Mouse (Mus musculus) CH12.LX (cell line): ENCODE data around the gene Nwd2. TPM values are rescaled to one million over a fixed set of nuclear protein-coding genes. Genes with fewer than 3 reads are reported as not detected.

Experiments
- DNase-seq: peaks from one replicate; pipeline ENCODE4 v3.0.0-alpha.2; 2013; ENCODE audit errors: extremely low read depth
- H3K27ac ChIP-seq: 2 replicates; pipeline ENCODE4 v1.5.1; 2012; ENCODE audit warnings: low read depth, mild to moderate bottlenecking, control low read depth, moderate library complexity; ENCODE audit not compliant: insufficient read depth
- H3K27me3 ChIP-seq: replicated peaks from 2 replicates; pipeline ENCODE3; 2012; ENCODE audit warnings: inconsistent platforms
- H3K36me3 ChIP-seq, 2 experiments: replicated peaks in 1 of 2; 2 replicates each; pipeline versions ENCODE3 to v1.6.1; 2012; ENCODE audit warnings: inconsistent platforms in 1 of 2, low read length in 1 of 2, mild to moderate bottlenecking in 1 of 2, mixed read lengths in 1 of 2, moderate library complexity in 1 of 2; ENCODE audit not compliant: control insufficient read depth in 1 of 2, insufficient read depth in 1 of 2
- H3K4me1 ChIP-seq, 2 experiments: 2 replicates each; pipeline ENCODE4 v1.6.1; 2012; ENCODE audit warnings: inconsistent platforms in 1 of 2, moderate library complexity in 1 of 2; ENCODE audit not compliant: insufficient read depth in 2 of 2, control insufficient read depth in 1 of 2
- H3K4me2 ChIP-seq: 2 replicates; pipeline ENCODE4 v1.6.1; 2012; ENCODE audit warnings: low read depth, mild to moderate bottlenecking, control low read depth; ENCODE audit not compliant: poor library complexity, insufficient read depth, severe bottlenecking
- H3K4me3 ChIP-seq, 3 experiments: fragments of 150-350 bp in 1 of 3; sonication (generic) in 1 of 3; replicated peaks in 1 of 3; 2 replicates each; pipeline versions ENCODE3 to v1.5.1; 2011 to 2012; ENCODE audit warnings: low read depth in 2 of 3, low read length in 2 of 3, mild to moderate bottlenecking in 2 of 3, moderate library complexity in 2 of 3, control low read depth in 1 of 3, improper control_type of control experiment in 1 of 3, inconsistent platforms in 1 of 3, mixed read lengths in 1 of 3; ENCODE audit not compliant: poor library complexity in 1 of 3
- H3K79me2 ChIP-seq: replicated peaks from 2 replicates; pipeline ENCODE4 v1.6.1; 2012; ENCODE audit warnings: mild to moderate bottlenecking, moderate library complexity; ENCODE audit not compliant: control insufficient read depth, poor library complexity, insufficient read depth, severe bottlenecking; ENCODE audit errors: extremely low read depth
- H3K9ac ChIP-seq: 2 replicates; pipeline ENCODE4 v1.6.1; 2012; ENCODE audit warnings: low read depth, mild to moderate bottlenecking, control low read depth, moderate library complexity; ENCODE audit not compliant: insufficient read depth
- H3K9me3 ChIP-seq: replicated peaks from 2 replicates; pipeline ENCODE3; 2012; ENCODE audit warnings: low read length, inconsistent platforms, mixed read lengths
- CHD2 ChIP-seq: IDR thresholded peaks from 2 replicates; pipeline ENCODE4 v1.6.1; 2011; ENCODE audit warnings: low read length, improper control_type of control experiment
- CTCF ChIP-seq, 2 experiments: IDR thresholded peaks in 1 of 2; conservative IDR thresholded peaks in 1 of 2; 2 replicates each; pipeline ENCODE4 v1.5.1; 2011 to 2012; ENCODE audit warnings: low read depth in 2 of 2, low read length in 2 of 2, improper control_type of control experiment in 1 of 2, inconsistent platforms in 1 of 2, mild to moderate bottlenecking in 1 of 2, moderate library complexity in 1 of 2
- E2F4 ChIP-seq: IDR thresholded peaks from 2 replicates; pipeline ENCODE4 v1.6.1; 2011; ENCODE audit warnings: low read depth, low read length, improper control_type of control experiment; ENCODE audit not compliant: insufficient replicate concordance
- HCFC1 ChIP-seq: IDR thresholded peaks from 2 replicates; pipeline ENCODE4 v1.6.1; 2012; ENCODE audit warnings: low read depth, mild to moderate bottlenecking, inconsistent platforms, low read length, improper control_type of control experiment
- IRF4 ChIP-seq: IDR thresholded peaks from 2 replicates; pipeline ENCODE4 v1.6.1; 2014; ENCODE audit warnings: low read depth, mild to moderate bottlenecking, inconsistent platforms, low read length, improper control_type of control experiment
- JUN ChIP-seq: IDR thresholded peaks from 2 replicates; pipeline ENCODE4 v1.6.1; 2011; ENCODE audit warnings: low read depth, mild to moderate bottlenecking, low read length, improper control_type of control experiment, moderate library complexity; ENCODE audit not compliant: insufficient read depth
- KAT2A ChIP-seq: IDR thresholded peaks from 2 replicates; pipeline ENCODE4 v1.6.1; 2012; ENCODE audit warnings: low read length, improper control_type of control experiment, inconsistent platforms; ENCODE audit not compliant: insufficient replicate concordance
- MAFK ChIP-seq: IDR thresholded peaks from 2 replicates; pipeline ENCODE4 v1.6.1; 2011; ENCODE audit warnings: low read length, improper control_type of control experiment; ENCODE audit not compliant: insufficient replicate concordance
- MAX ChIP-seq: IDR thresholded peaks from 2 replicates; pipeline ENCODE4 v1.6.1; 2011; ENCODE audit warnings: low read length, improper control_type of control experiment
- MAZ ChIP-seq: IDR thresholded peaks from 2 replicates; pipeline ENCODE4 v1.6.1; 2012; ENCODE audit warnings: low read depth, mild to moderate bottlenecking, inconsistent platforms, low read length, improper control_type of control experiment, moderate library complexity
- MEF2A ChIP-seq: IDR thresholded peaks from 2 replicates; pipeline ENCODE4 v1.6.1; 2014; ENCODE audit warnings: low read depth, mild to moderate bottlenecking, inconsistent platforms, low read length, improper control_type of control experiment, borderline replicate concordance
- MYC ChIP-seq: IDR thresholded peaks from 2 replicates; pipeline ENCODE4 v1.6.1; 2011; ENCODE audit warnings: low read depth, mild to moderate bottlenecking, improper control_type of control experiment, low read length
- NRF1 ChIP-seq: IDR thresholded peaks from 2 replicates; pipeline ENCODE4 v1.6.1; 2014; ENCODE audit warnings: low read depth, mild to moderate bottlenecking, inconsistent platforms, low read length, improper control_type of control experiment, moderate library complexity
- PAX5 ChIP-seq: IDR thresholded peaks from 2 replicates; pipeline ENCODE4 v1.6.1; 2012; ENCODE audit warnings: low read length, inconsistent platforms, mixed read lengths
- POLR2A ChIP-seq: IDR thresholded peaks from 2 replicates; pipeline ENCODE4 v1.6.1; 2011; ENCODE audit warnings: low read depth, mild to moderate bottlenecking, improper control_type of control experiment, low read length
- SMC3 ChIP-seq: IDR thresholded peaks from 2 replicates; pipeline ENCODE4 v1.6.1; 2011; ENCODE audit warnings: low read depth, low read length, improper control_type of control experiment
- TBP ChIP-seq: conservative IDR thresholded peaks from 2 replicates; pipeline ENCODE4 v1.6.1; 2011; ENCODE audit warnings: low read depth, low read length, improper control_type of control experiment
- TCF12 ChIP-seq: IDR thresholded peaks from 2 replicates; pipeline ENCODE4 v1.6.1; 2014; ENCODE audit warnings: low read depth, mild to moderate bottlenecking, inconsistent platforms, low read length, improper control_type of control experiment
- USF1 ChIP-seq: IDR thresholded peaks from 2 replicates; pipeline ENCODE4 v1.6.1; 2014; ENCODE audit warnings: low read depth, mild to moderate bottlenecking, inconsistent platforms, low read length, improper control_type of control experiment
- ZMIZ1 ChIP-seq: IDR thresholded peaks from 2 replicates; pipeline ENCODE4 v1.6.1; 2012; ENCODE audit warnings: low read depth, mild to moderate bottlenecking, inconsistent platforms, low read length, improper control_type of control experiment
- dilution Hi-C: fragments of 300-500 bp; cut with MboI; formaldehyde crosslinking; loops from 2 replicates; pipeline ENCODE4 v1.14.3; 2020; ENCODE audit warnings: low sequenced_read_pairs; ENCODE audit not compliant: extremely low pct_unique_long_range_greater_than_20kb, extremely low pct_ligation_motif_present
- in situ Hi-C: fragments of 300-500 bp; cut with MboI; formaldehyde crosslinking; loops from 3 replicates; pipeline ENCODE4 v1.14.3; 2019; ENCODE audit warnings: low sequenced_read_pairs, low pct_ligation_motif_present, low pct_unique_long_range_greater_than_20kb, mixed read lengths
- polyA plus RNA-seq: library from polyadenylated mRNA; unstranded; fragments of >175 nt; gene quantifications from 2 replicates; pipeline ENCODE4 v1.2.1, GENCODE M21; 2012; ENCODE audit warnings: low read depth; ENCODE audit not compliant: insufficient read length
- total RNA-seq, 2 experiments: library from RNA; depleted of rRNA; stranded (reverse); fragments of 300-350 nt in 1 of 2; fragments of >200 nt in 1 of 2; gene quantifications; 2 replicates each; pipeline ENCODE4 v1.2.3; 2012 to 2014

Gene Nwd2
- total and polyA plus RNA-seq, 3 experiments, result not detected

DNA sequence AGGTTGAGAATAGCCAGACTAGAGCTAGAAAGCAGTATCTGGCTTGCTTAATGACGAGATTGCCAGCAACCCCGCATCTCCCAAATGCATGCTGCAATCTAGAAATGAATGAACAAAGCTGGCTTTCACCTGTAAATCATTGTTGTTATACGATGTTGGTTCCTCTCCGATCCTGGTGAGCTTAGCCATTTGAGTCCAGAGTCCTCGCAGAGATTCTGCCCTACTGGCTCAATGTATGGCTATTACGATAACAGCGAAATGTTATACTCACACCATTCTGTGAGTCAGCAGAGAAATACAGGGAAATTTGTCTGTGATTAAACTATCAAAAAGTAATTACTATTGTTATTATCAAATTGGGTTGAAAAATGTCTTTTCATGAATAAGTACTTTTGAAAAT, 167.7 kb downstream of the Nwd2 start:
- H3K79me2 ChIP-seq, result no peaks in the 10 kb centered on the region
- no peaks in the 10 kb centered on the region for H3K9me3 ChIP-seq
- H3K9ac ChIP-seq, result no peak overlapping the region
- H3K36me3 ChIP-seq, result no peaks in the 10 kb centered on the region
- H3K4me3 ChIP-seq, result no peak overlapping the region
- DNase-seq, result no peak
- no peaks in the 10 kb centered on the region for H3K27me3 ChIP-seq
- H3K4me2 ChIP-seq, result no peak overlapping the region
- TF ChIP-seq POLR2A (no peak), HCFC1 (no peak), MAZ (no peak), CHD2 (no peak), E2F4 (no peak), JUN (no peak), PAX5 (no peak), IRF4 (no peak), CTCF (conservative IDR thresholded peaks at IDR 0.05 in 1 of 2, IDR thresholded peaks at IDR 0.05 in 1 of 2; ENCODE audit: low read depth in 2 of 2, low read length in 2 of 2) (no peak), MAFK (no peak), TBP (no peak), ZMIZ1 (no peak)
- H3K4me1 ChIP-seq, result no peaks in the 10 kb centered on the region
- H3K27ac ChIP-seq, result no peak overlapping the region
- dilution Hi-C loops (no loop called here), in situ Hi-C loops (no loop called here)

DNA sequence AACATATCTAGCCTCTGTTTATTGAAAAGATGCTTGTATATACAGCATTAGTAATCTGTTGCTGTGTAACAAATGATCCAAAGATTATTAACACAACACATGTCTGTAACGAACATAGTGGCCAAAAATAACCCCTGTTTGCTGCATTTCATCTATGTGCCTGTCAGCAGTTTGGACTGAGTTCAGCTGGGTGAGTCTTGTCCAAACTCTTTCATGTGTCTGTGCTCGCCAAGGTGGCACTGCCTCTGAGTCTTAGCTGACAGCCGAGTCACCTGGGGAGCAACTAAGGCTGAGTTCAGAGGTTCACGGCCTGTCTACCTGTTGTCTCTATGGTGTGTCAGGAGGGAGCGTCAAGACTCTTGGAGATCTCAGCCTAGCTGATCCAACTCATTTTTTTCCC, 168.4 kb downstream of the Nwd2 start:
- H3K9me3 ChIP-seq, result no peaks in the 10 kb centered on the region
- dilution Hi-C loops, result no loop called here
- H3K4me1 ChIP-seq, result no peaks in the 10 kb centered on the region
- in situ Hi-C loops, result no loop called here
- H3K79me2 ChIP-seq, result no peaks in the 10 kb centered on the region
- H3K36me3 ChIP-seq, result no peaks in the 10 kb centered on the region
- H3K27me3 ChIP-seq, result no peaks in the 10 kb centered on the region
- H3K27ac ChIP-seq, result no peak overlapping the region
- DNase-seq, result no peak
- no peak overlapping the region for H3K9ac ChIP-seq
- H3K4me2 ChIP-seq, result no peak overlapping the region
- no peak overlapping the region for H3K4me3 ChIP-seq
- TF ChIP-seq SMC3 (no peak), MAX (no peak), IRF4 (no peak), TCF12 (no peak), USF1 (no peak), PAX5 (no peak), NRF1 (no peak), MYC (no peak), MAFK (no peak), ZMIZ1 (no peak), KAT2A (no peak), MEF2A (no peak)
